Mouse (Mus musculus) kidney, adult 9 months (tissue): ENCODE measurements around the gene Serpina1f.
"Not testable (repeated sequence)": the region's sequence is repeated elsewhere in the genome, so short reads cannot be mapped to it uniquely, and the experiment has no call there.

Experiments used
- DNase-seq: peaks from one replicate; pipeline ENCODE4 v3.0.0; 2022

Serpina1f gene

GRCm38 (mm10) chr12:103695429-103695828 is at the start of gene Serpina1f:
Gene Serpina1f, minus strand, starts transcription at chr12:103695529.
- no peak for DNase-seq

- not testable (repeated sequence) for DNase-seq
Measured at GRCm38 (mm10) chr12:103737791-103738580, 42.7 kb upstream of the Serpina1f start.

- DNase-seq, result not testable (repeated sequence)
Measured at GRCm38 (mm10) chr12:103735566-103735965, 40.2 kb upstream of the Serpina1f start.

GRCm38 (mm10) chr12:103735101-103735500 is 39.8 kb upstream of the Serpina1f start:
- DNase-seq, result not testable (repeated sequence)

- DNase-seq, result no peak
Measured at GRCm38 (mm10) chr12:103711537-103711936, 16.2 kb upstream of the Serpina1f start.

- DNase-seq, result peak; percentile 28
Measured at GRCm38 (mm10) chr12:103710405-103710804, 15.1 kb upstream of the Serpina1f start.

- no peak for DNase-seq
Measured at GRCm38 (mm10) chr12:103706113-103706512, 10.8 kb upstream of the Serpina1f start.

GRCm38 (mm10) chr12:103705547-103705946 is 10.2 kb upstream of the Serpina1f start:
- no peak for DNase-seq

GRCm38 (mm10) chr12:103700144-103700750 is 4.9 kb upstream of the Serpina1f start:
- DNase-seq, result peak; percentile 84

GRCm38 (mm10) chr12:103688221-103688814 is 7.0 kb downstream of the Serpina1f start:
- DNase-seq, result no peak

GRCm38 (mm10) chr12:103687021-103687420 is 8.3 kb downstream of the Serpina1f start:
- no peak for DNase-seq

GRCm38 (mm10) chr12:103686050-103686449 is 9.3 kb downstream of the Serpina1f start:
- no peak for DNase-seq

GRCm38 (mm10) chr12:103685386-103685785 is 9.9 kb downstream of the Serpina1f start:
- DNase-seq, result no peak

GRCm38 (mm10) chr12:103683775-103684174 is 11.6 kb downstream of the Serpina1f start:
- no peak for DNase-seq

- DNase-seq, result no peak
Measured at GRCm38 (mm10) chr12:103681739-103682138, 13.6 kb downstream of the Serpina1f start.

- DNase-seq, result no peak
Measured at GRCm38 (mm10) chr12:103681169-103681568, 14.2 kb downstream of the Serpina1f start.

GRCm38 (mm10) chr12:103679853-103680252 is 15.5 kb downstream of the Serpina1f start:
- not testable (repeated sequence) for DNase-seq

- DNase-seq, result no peak
Measured at GRCm38 (mm10) chr12:103676039-103676438, 19.3 kb downstream of the Serpina1f start, which contains the start of gene Serpina16. Gene Serpina16, minus strand, starts transcription at chr12:103676139.

- DNase-seq, result no peak
Measured at GRCm38 (mm10) chr12:103673179-103673578, 22.1 kb downstream of the Serpina1f start.

GRCm38 (mm10) chr12:103671483-103671882 is 23.8 kb downstream of the Serpina1f start:
- DNase-seq, result no peak

GRCm38 (mm10) chr12:103670964-103671363 is 24.4 kb downstream of the Serpina1f start:
- no peak for DNase-seq

- no peak for DNase-seq
Measured at GRCm38 (mm10) chr12:103670344-103670743, 25.0 kb downstream of the Serpina1f start.

GRCm38 (mm10) chr12:103665286-103665685 is 30.0 kb downstream of the Serpina1f start:
- no peak for DNase-seq

GRCm38 (mm10) chr12:103662053-103662452 is 33.3 kb downstream of the Serpina1f start:
- not testable (repeated sequence) for DNase-seq
